17 mouse cellular contexts compared by ENCODE assay signal in the genomic region with DNA sequence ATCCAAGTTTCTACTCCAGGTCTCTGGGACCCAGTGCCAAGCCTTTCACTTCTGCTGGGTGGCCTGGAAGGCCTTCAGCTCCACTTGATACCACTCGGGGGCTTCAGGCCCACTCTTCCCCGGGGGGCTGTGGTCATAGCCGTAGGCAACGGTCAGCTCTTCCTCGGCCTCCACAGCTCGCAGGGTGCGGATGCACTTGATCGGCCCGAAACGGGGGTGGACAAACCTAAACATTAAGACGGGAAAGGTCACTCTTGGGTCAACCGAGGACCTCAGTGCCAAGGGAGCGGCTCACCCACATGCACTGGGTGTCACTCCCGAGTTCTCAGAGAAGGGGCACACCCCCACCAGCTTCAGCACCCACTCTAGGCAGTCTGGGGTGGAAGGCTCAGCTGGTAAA.
"Had no signal": no experiment of that assay in that cellular context is flagged by ENCODE, and none has a peak within 500 bp of the region (broad histone marks: within the 10 kb centered on the region; RNA-seq: fewer than 3 reads in every experiment).

No protein-coding gene starts in this region.

- H3K27me3 ChIP-seq: megakaryocyte, embryonic 14.5 days; midbrain, embryonic 13.5 days; midbrain, embryonic 15.5 days; neural tube, embryonic 12.5 days; stomach, embryonic 15.5 days had no signal

- H3K4me1 ChIP-seq: midbrain, embryonic 13.5 days; midbrain, embryonic 15.5 days; neural tube, embryonic 12.5 days had no signal

- DNase-seq: liver, postnatal 0 days; lung, embryonic 14.5 days; lung, postnatal 14 days; lung, postnatal 36 days; right cerebral cortex, postnatal 14 days; thymus, adult 2 months; thymus, postnatal 25 days; thymus, postnatal 4 days had no signal

- H3K27ac ChIP-seq: macrophage; midbrain, embryonic 13.5 days; midbrain, embryonic 15.5 days; neural tube, embryonic 12.5 days; stomach, embryonic 15.5 days; stomach, postnatal 0 days had no signal

- ATAC-seq: lung, postnatal 0 days; midbrain, embryonic 13.5 days; midbrain, embryonic 15.5 days had no signal

- H3K9me3 ChIP-seq: megakaryocyte, embryonic 14.5 days; midbrain, embryonic 13.5 days; midbrain, embryonic 15.5 days; stomach, embryonic 15.5 days had no signal

- H3K4me3 ChIP-seq: megakaryocyte, embryonic 14.5 days; midbrain, embryonic 13.5 days; midbrain, embryonic 15.5 days; neural tube, embryonic 12.5 days; stomach, embryonic 15.5 days had no signal

- H3K4me2 ChIP-seq: lung, embryonic 14.5 days; midbrain, embryonic 11.5 days; midbrain, embryonic 13.5 days; midbrain, embryonic 15.5 days; neural tube, embryonic 12.5 days; stomach, embryonic 15.5 days had no signal

- H3K9ac ChIP-seq: liver, postnatal 0 days; lung, embryonic 14.5 days; midbrain, embryonic 13.5 days; midbrain, embryonic 15.5 days; neural tube, embryonic 12.5 days; stomach, embryonic 15.5 days had no signal
